Comparison of ENCODE assay signal across 8 mouse cellular contexts in the genomic region with DNA sequence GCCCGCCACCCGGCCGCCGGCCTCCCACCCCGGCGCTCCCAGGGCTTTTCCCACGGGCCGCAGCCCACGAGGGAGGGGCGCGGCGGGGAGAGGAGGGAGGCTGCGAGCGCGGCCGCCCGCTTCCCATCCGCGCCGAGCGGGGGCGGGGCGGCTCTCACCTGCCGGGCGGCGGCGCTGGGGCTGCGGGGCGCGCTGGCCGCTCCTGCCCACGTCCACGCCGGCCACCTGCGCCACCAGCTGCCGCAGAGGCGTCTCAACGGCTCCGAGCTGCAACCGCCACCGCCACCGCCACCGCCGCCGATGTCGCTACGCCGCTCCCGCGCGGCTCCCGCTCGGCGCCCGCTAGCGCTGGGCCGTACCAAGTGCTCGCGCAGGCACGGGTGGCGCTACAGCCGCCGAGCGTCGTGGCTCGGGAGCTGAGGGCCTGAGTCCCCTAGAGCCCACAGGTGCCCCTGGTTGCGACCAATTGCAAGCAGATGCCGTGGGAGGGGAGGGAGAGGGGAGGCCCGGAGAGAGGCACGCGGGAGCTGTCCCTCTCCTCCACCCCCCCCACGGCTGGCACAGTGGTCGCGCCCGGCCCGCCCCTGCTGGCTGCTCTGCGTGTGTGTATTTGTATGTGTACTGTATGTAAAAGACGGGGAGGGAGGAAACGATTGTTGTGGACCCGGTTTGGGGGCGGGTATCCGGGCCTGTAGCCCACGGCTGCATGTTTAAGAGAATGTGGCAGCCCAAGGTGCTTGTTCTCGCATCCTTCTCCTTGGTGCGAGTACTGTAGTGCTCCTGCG. TPM values are rescaled to one million over a fixed set of nuclear protein-coding genes. Genes with fewer than 3 reads are reported as not detected.
A peak's percentile ranks its signal among the peaks of the same experiment; 100 is the strongest.
DNase-seq lines count a peak whose midpoint lies in the region; ATAC-seq lines count a peak whose summit lies in the region.

A gene (minus strand): TSS at position 343 of the 785 bp plus-strand sequence.

- H3K9ac ChIP-seq in hindbrain, embryonic 11.5 days (ENCODE audit: low read depth, low read length), result peak within 1 kb of the TSS; percentile 96

- peak within 1 kb of the TSS; percentile 93 for H3K4me3 ChIP-seq in hindbrain, embryonic 11.5 days (ENCODE audit: low read depth, low read length)

- no peaks in the 10 kb centered on the region for H3K27me3 ChIP-seq in hindbrain, embryonic 11.5 days (ENCODE audit: control insufficient read depth, insufficient read depth, low read length)

- H3K27ac ChIP-seq in hindbrain, embryonic 11.5 days (ENCODE audit: low read depth, low read length), result peak within 1 kb of the TSS; percentile 99

- H3K9me3 ChIP-seq in hindbrain, embryonic 11.5 days (ENCODE audit: control insufficient read depth, low read length), result no peaks in the 10 kb centered on the region

- peak; percentile 96 for ATAC-seq in hindbrain, embryonic 11.5 days (ENCODE audit: low FRiP score)

- H3K4me1 ChIP-seq in hindbrain, embryonic 11.5 days (replicated peaks; ENCODE audit: control insufficient read depth, insufficient read depth, low read length), result no peaks in the 10 kb centered on the region; the same call in 1 of the 2 replicates

- H3K4me2 ChIP-seq in hindbrain, embryonic 11.5 days (replicated peaks; ENCODE audit: low read depth, low read length), result peak within 1 kb of the TSS; percentile 62

- WGBS in hindbrain, embryonic 11.5 days, result under 1% methylated on average over 47 of the region's 86 CpGs

- peak; percentile 83 for DNase-seq in MN1 (ENCODE audit: low spot score)
- peak; percentile 95 for DNase-seq in cerebellum, adult 9-10 months
- DNase-seq in frontal cortex, adult 2 months (ENCODE audit: extremely low spot score in 1 of 2, low spot score in 1 of 2), result peak; percentile 79 to 91
- DNase-seq in hindbrain, embryonic 11.5 days (ENCODE audit: low spot score), result peak; percentile 91
- DNase-seq in layer of hippocampus, postnatal 10 days (ENCODE audit: low spot score in 2 of 2), result peak; percentile 92 to 93
- DNase-seq in lung, postnatal 10 days, result peak; percentile 90
- DNase-seq in ovary, postnatal 36 days (ENCODE audit: low spot score), result peak; percentile 85
- peak; percentile 94 for DNase-seq in thymus, postnatal 25 days

- H3K36me3 ChIP-seq in hindbrain, embryonic 11.5 days (ENCODE audit: control insufficient read depth, insufficient read depth, low read length), result 0 out of 2 replicates have a peak, but pooled peaks cover 3% of the 10 kb centered on the region

RNA-seq across cellular contexts. Expression of the gene that starts here (rescaled TPM):
- polyA plus RNA-seq in frontal cortex, adult 2 months (2012; rRNA removed), result 255 and 272 TPM in 2 replicates
- 400 and 407 TPM in 2 replicates for polyA plus RNA-seq in hindbrain, embryonic 11.5 days (2014; fragmentation: Nextera tagmentation; extraction: Ambion mirVana)
- total RNA-seq in layer of hippocampus, postnatal 10 days (2021), result 100 to 1,000 TPM; 254 to 258 TPM

Comparison
In these comparisons a context has a peak if more than half of its experiments do, and no peak if none do; other contexts are left out.
1. Peak in every context shown above with its lines: DNase-seq, ATAC-seq, H3K4me3 ChIP-seq and H3K27ac ChIP-seq.